Mouse (Mus musculus) adrenal gland, postnatal 36 days (tissue): ENCODE results near the gene Drg1. TPM values are rescaled to one million over a fixed set of nuclear protein-coding genes. Genes with fewer than 3 reads are reported as not detected.

Experiments used
- total RNA-seq, 2 experiments: library from RNA; stranded (reverse); gene quantifications; 2 replicates each; pipeline ENCODE4 v1.2.3; 2021

The Drg1 gene
- total RNA-seq, 2 experiments from 2014 or later = 100 to 113 TPM

Other genes with a start within 250 kb of the Drg1 start
- 10 to 100 TPM; 47.9 to 50.9 TPM for gene Sfi1, start 73.0 kb downstream of the Drg1 start, total RNA-seq
- 10 to 100 TPM; 47.9 to 55.2 TPM for gene Eif4enif1, start 64.0 kb downstream of the Drg1 start, total RNA-seq
- gene Patz1, start 22.5 kb upstream of the Drg1 start, total RNA-seq = 10 to 100 TPM; 25.5 to 37.1 TPM
- 10 to 100 TPM in 1 of 2 experiments, 1 to 10 TPM in 1; 8.0 to 12.7 TPM for gene Pik3ip1, start 64.0 kb upstream of the Drg1 start, total RNA-seq
- 10 to 100 TPM; 15.6 to 25.4 TPM for gene Limk2, start 142.8 kb upstream of the Drg1 start, total RNA-seq
- gene Rnf185, start 185.9 kb upstream of the Drg1 start, total RNA-seq = 10 to 100 TPM; 30.8 to 42.9 TPM
- gene Pla2g3, start 221.9 kb upstream of the Drg1 start, total RNA-seq = under 1 TPM in 1 of 2 experiments, not detected in 1; 0.20 TPM
- under 1 TPM; 0.66 to 0.76 TPM for gene Inpp5j, start 238.4 kb upstream of the Drg1 start, total RNA-seq
- 10 to 100 TPM; 32.7 to 34.8 TPM for gene Selenom, start 248.3 kb upstream of the Drg1 start, total RNA-seq